Mouse (Mus musculus): ENCODE measurements at regions not wholly inside any gene's neighbourhood (a gene's known extent, or its start where the extent isn't known, plus 50 kb on each side); places are given as distances from the start of the nearest gene placed in this dataset.
"Not testable (repeated sequence)": the region's sequence is repeated elsewhere in the genome, so short reads cannot be mapped to it uniquely, and the experiment has no call there.

GRCm38 (mm10) chr17:84844950-84845349, 54.4 kb upstream of the Lrpprc start:
- 93% methylated on average over 13 of the region's 13 CpGs for WGBS
- peaks cover 6% of the 10 kb centered on the region for H3K4me1 ChIP-seq (replicated peaks)
- no peak for ATAC-seq (ENCODE audit: low FRiP score, low read depth)

GRCm38 (mm10) chr17:84846141-84846540, 55.6 kb upstream of the Lrpprc start:
- no peaks in the 10 kb centered on the region for H3K27me3 ChIP-seq
- WGBS: 93% methylated on average over 9 of the region's 9 CpGs
- H3K9me3 ChIP-seq: no peaks in the 10 kb centered on the region
- H3K36me3 ChIP-seq: no peaks in the 10 kb centered on the region
- peaks cover 6% of the 10 kb centered on the region for H3K4me1 ChIP-seq (replicated peaks)
- H3K4me2 ChIP-seq: no peak overlapping the region
- H3K9ac ChIP-seq: no peak overlapping the region
- no peak for ATAC-seq (ENCODE audit: low FRiP score, low read depth)
- H3K27ac ChIP-seq (replicated peaks): no peak overlapping the region
- no peak overlapping the region for H3K4me3 ChIP-seq

More at GRCm38 (mm10) chr17:84844950-84845349, 54.4 kb upstream of the Lrpprc start:
- Histone ChIP-seq H3K27me3 (no peaks in the 10 kb centered on the region), H3K9ac (no peak overlapping the region), H3K9me3 (no peaks in the 10 kb centered on the region), H3K36me3 (no peaks in the 10 kb centered on the region), H3K27ac (replicated peaks) (no peak overlapping the region), H3K4me3 (no peak overlapping the region), H3K4me2 (no peak overlapping the region)

- Histone ChIP-seq H3K27ac (replicated peaks) (no peak overlapping the region), H3K36me3 (no peaks in the 10 kb centered on the region), H3K27me3 (no peaks in the 10 kb centered on the region), H3K9ac (no peak overlapping the region), H3K9me3 (no peaks in the 10 kb centered on the region), H3K4me3 (no peak overlapping the region), H3K4me2 (no peak overlapping the region), H3K4me1 (replicated peaks) (peaks cover 6% of the 10 kb centered on the region)
- WGBS: 27% methylated on average over 14 of the region's 14 CpGs
- no peak for ATAC-seq (ENCODE audit: low FRiP score, low read depth)
These were observed 57.9 kb upstream of the Lrpprc start for GRCm38 (mm10) chr17:84848385-84849030.

DNA sequence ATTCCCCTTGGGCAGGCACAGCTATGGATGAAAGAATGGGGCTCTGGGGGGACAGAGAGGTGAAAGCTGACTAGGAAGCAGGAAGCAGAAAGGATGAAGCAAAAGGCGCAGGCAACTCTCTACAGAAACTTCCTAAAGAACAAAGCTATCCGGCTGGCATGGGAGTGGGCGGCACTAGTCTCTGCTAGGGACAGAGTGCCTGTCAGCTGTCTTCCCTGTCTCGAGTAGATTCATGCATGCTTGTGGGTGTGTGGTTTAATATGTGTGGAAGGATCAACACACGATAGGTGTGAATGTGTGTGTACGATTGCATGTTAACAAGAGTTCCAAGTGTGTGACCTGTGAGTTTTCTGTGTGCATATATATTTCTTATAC, 58.4 kb upstream of the Lrpprc start:
- 58% methylated on average over 6 of the region's 6 CpGs for WGBS
- peaks cover 6% of the 10 kb centered on the region for H3K4me1 ChIP-seq (replicated peaks)
- no peak overlapping the region for H3K27ac ChIP-seq (replicated peaks)
- no peaks in the 10 kb centered on the region for H3K9me3 ChIP-seq
- no peak overlapping the region for H3K9ac ChIP-seq
- no peaks in the 10 kb centered on the region for H3K36me3 ChIP-seq
- no peaks in the 10 kb centered on the region for H3K27me3 ChIP-seq
- ATAC-seq (ENCODE audit: low FRiP score, low read depth): no peak
- H3K4me2 ChIP-seq: no peak overlapping the region
- no peak overlapping the region for H3K4me3 ChIP-seq

GRCm38 (mm10) chr17:84850464-84850863, 59.9 kb upstream of the Lrpprc start:
- H3K27me3 ChIP-seq: no peaks in the 10 kb centered on the region
- no peak overlapping the region for H3K4me3 ChIP-seq
- no peaks in the 10 kb centered on the region for H3K9me3 ChIP-seq
- H3K27ac ChIP-seq (replicated peaks): no peak overlapping the region
- H3K36me3 ChIP-seq: no peaks in the 10 kb centered on the region
- no peak for ATAC-seq (ENCODE audit: low FRiP score, low read depth)
- H3K4me2 ChIP-seq: no peak overlapping the region
- WGBS: 83% methylated on average over 5 of the region's 5 CpGs
- peaks cover 6% of the 10 kb centered on the region for H3K4me1 ChIP-seq (replicated peaks)
- H3K9ac ChIP-seq: no peak overlapping the region

DNA sequence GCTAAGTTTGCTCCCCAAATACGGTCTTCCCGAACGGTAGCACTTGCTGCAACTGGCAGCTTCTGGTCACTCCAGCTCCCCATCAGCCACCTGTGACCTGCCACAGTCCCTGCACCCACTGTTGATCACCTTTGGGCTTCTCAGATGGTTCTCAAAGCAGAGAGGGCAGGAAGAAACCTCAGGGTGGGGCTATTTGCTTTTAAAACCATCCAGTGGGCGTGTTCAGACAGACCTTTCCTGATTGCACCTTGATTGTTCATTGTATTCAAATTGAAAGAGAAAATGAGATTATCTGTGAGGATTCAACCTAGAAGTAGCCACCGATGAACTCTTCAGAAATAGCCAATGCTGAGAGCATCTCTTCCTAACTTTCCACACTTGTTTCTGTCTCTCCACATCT, 60.3 kb upstream of the Lrpprc start:
- Histone ChIP-seq H3K36me3 (no peaks in the 10 kb centered on the region), H3K4me2 (no peak overlapping the region), H3K4me1 (replicated peaks) (peaks cover 6% of the 10 kb centered on the region), H3K27ac (replicated peaks) (no peak overlapping the region), H3K9me3 (no peaks in the 10 kb centered on the region), H3K9ac (no peak overlapping the region), H3K4me3 (no peak overlapping the region), H3K27me3 (no peaks in the 10 kb centered on the region)
- ATAC-seq (ENCODE audit: low FRiP score, low read depth): no peak
- WGBS: 91% methylated on average over 5 of the region's 5 CpGs

DNA sequence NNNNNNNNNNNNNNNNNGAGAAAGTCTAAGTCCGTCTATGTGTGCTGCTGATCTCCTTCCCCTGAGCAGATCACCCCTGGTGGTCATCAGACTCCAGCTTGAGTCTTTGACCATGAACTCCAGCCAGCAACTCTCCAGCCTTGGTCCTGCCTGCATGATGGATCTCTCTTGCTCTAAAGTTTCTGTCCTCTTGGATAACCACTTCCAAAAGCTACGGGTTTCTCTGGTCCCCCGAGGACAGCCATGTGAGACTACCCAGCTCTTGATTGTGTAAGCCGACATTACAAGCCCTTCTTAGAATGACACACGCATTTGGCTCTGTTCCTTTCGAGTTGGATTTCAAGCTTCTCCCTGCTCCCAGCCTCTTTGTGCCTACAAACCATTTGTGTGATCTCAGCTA, 66.4 kb upstream of the Lrpprc start:
- 87% methylated on average over 6 of the region's 6 CpGs for WGBS
- Histone ChIP-seq H3K9ac (no peak overlapping the region), H3K27ac (replicated peaks) (no peak overlapping the region), H3K4me3 (no peak overlapping the region), H3K4me1 (replicated peaks) (no peaks in the 10 kb centered on the region), H3K9me3 (no peaks in the 10 kb centered on the region), H3K36me3 (no peaks in the 10 kb centered on the region), H3K4me2 (no peak overlapping the region), H3K27me3 (no peaks in the 10 kb centered on the region)
- no peak for ATAC-seq (ENCODE audit: low FRiP score, low read depth)

DNA sequence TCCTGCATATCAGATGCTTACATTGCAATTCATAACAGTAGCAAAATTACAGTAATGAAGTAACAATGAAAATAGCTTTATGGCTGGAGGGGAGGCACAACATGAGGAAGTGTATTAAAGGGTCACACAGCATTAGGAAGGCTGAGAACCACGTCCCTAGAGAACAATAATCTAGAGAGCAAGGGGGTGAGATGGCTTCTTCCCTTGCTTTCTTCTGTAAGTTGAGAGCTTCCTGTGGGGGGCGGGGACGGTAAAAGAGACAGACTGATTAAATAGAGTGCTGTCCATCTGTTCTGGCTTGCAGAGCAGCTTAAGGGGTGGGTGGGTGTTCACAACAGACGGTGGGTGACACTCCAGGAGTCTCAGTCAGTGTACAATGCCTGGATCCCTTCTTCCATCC, 68.2 kb upstream of the Lrpprc start:
- WGBS: 52% methylated on average over 4 of the region's 4 CpGs
- no peaks in the 10 kb centered on the region for H3K27me3 ChIP-seq
- no peak overlapping the region for H3K4me3 ChIP-seq
- H3K9me3 ChIP-seq: no peaks in the 10 kb centered on the region
- H3K9ac ChIP-seq: no peak overlapping the region
- no peak for ATAC-seq (ENCODE audit: low FRiP score, low read depth)
- no peak overlapping the region for H3K4me2 ChIP-seq
- H3K4me1 ChIP-seq (replicated peaks): no peaks in the 10 kb centered on the region
- no peak overlapping the region for H3K27ac ChIP-seq (replicated peaks)
- H3K36me3 ChIP-seq: no peaks in the 10 kb centered on the region

GRCm38 (mm10) chr17:84859916-84860315, 69.3 kb upstream of the Lrpprc start:
- WGBS: 73% methylated on average over 8 of the region's 8 CpGs
- Histone ChIP-seq H3K4me2 (no peak overlapping the region), H3K4me3 (no peak overlapping the region), H3K9me3 (no peaks in the 10 kb centered on the region), H3K36me3 (no peaks in the 10 kb centered on the region), H3K9ac (no peak overlapping the region), H3K27me3 (no peaks in the 10 kb centered on the region), H3K27ac (replicated peaks) (no peak overlapping the region), H3K4me1 (replicated peaks) (no peaks in the 10 kb centered on the region)
- no peak for ATAC-seq (ENCODE audit: low FRiP score, low read depth)

- Histone ChIP-seq H3K4me3 (no peak overlapping the region), H3K27me3 (no peaks in the 10 kb centered on the region), H3K27ac (replicated peaks) (no peak overlapping the region), H3K4me1 (replicated peaks) (no peaks in the 10 kb centered on the region), H3K9ac (no peak overlapping the region), H3K36me3 (no peaks in the 10 kb centered on the region), H3K9me3 (no peaks in the 10 kb centered on the region), H3K4me2 (no peak overlapping the region)
- WGBS: 81% methylated on average over 4 of the region's 4 CpGs
- no peak for ATAC-seq (ENCODE audit: low FRiP score, low read depth)
These were observed 70.2 kb upstream of the Lrpprc start for GRCm38 (mm10) chr17:84860835-84861234.

DNA sequence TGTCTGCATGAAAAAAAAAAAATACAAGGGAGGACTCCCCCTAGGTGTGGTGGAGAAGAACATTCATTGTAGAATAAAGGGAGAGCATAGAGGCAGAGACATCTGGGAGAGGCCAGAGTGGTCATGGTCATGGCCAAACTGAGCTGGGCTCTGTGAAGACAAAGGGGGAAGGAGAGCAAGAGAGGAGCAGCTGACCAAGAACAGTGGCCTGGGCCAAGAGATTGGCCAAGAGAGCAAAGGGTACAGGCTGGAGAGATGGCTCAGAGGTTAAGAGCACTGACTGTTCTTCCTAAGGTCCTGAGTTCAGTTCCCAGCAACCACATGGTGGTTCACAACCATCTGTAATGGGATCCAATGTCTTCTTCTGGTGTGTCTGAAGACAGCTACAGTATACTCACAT, 73.6 kb upstream of the Lrpprc start:
- not testable (repeated sequence) for H3K27me3 ChIP-seq; H3K9me3 ChIP-seq; H3K4me3 ChIP-seq; ATAC-seq (ENCODE audit: low FRiP score, low read depth); H3K9ac ChIP-seq; H3K4me2 ChIP-seq; H3K4me1 ChIP-seq (replicated peaks); H3K27ac ChIP-seq (replicated peaks); H3K36me3 ChIP-seq

- no peaks in the 10 kb centered on the region for H3K4me1 ChIP-seq (replicated peaks)
- no peak overlapping the region for H3K4me3 ChIP-seq
- no peak overlapping the region for H3K4me2 ChIP-seq
- no peaks in the 10 kb centered on the region for H3K27me3 ChIP-seq
- H3K27ac ChIP-seq (replicated peaks): no peak overlapping the region
- ATAC-seq (ENCODE audit: low FRiP score, low read depth): no peak
- no peak overlapping the region for H3K9ac ChIP-seq
- H3K36me3 ChIP-seq: no peaks in the 10 kb centered on the region
- WGBS: 56% methylated on average over 2 of the region's 2 CpGs
- no peaks in the 10 kb centered on the region for H3K9me3 ChIP-seq
These were observed 74.6 kb upstream of the Lrpprc start for GRCm38 (mm10) chr17:84865158-84865557.

DNA sequence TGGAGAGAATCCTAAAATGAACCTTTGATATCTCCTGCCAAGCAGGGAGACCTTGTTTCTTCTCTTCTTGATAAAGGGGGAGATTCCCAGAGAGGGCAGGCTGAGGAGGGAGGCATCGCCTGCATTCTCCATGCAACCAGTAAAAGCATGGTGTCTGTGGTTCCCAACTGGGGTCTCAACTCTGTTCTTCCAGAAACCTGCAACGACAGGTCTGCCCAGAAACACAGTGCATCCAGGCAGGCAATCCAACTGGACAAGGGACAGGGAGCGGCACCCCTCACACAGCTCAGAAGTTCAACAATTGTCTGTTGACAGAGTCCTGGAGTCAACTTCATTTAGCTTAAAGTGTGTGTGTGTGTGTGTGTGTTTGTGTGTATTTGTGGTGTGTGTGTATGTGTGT, 75.0 kb upstream of the Lrpprc start:
- Histone ChIP-seq H3K36me3 (no peaks in the 10 kb centered on the region), H3K4me1 (replicated peaks) (no peaks in the 10 kb centered on the region), H3K27me3 (no peaks in the 10 kb centered on the region), H3K9me3 (no peaks in the 10 kb centered on the region), H3K4me3 (no peak overlapping the region), H3K27ac (replicated peaks) (no peak overlapping the region), H3K9ac (no peak overlapping the region), H3K4me2 (no peak overlapping the region)
- 77% methylated on average over 3 of the region's 3 CpGs for WGBS
- ATAC-seq (ENCODE audit: low FRiP score, low read depth): no peak
